Mouse (Mus musculus): Measurements from ENCODE around the gene Abhd14a.

DNA sequence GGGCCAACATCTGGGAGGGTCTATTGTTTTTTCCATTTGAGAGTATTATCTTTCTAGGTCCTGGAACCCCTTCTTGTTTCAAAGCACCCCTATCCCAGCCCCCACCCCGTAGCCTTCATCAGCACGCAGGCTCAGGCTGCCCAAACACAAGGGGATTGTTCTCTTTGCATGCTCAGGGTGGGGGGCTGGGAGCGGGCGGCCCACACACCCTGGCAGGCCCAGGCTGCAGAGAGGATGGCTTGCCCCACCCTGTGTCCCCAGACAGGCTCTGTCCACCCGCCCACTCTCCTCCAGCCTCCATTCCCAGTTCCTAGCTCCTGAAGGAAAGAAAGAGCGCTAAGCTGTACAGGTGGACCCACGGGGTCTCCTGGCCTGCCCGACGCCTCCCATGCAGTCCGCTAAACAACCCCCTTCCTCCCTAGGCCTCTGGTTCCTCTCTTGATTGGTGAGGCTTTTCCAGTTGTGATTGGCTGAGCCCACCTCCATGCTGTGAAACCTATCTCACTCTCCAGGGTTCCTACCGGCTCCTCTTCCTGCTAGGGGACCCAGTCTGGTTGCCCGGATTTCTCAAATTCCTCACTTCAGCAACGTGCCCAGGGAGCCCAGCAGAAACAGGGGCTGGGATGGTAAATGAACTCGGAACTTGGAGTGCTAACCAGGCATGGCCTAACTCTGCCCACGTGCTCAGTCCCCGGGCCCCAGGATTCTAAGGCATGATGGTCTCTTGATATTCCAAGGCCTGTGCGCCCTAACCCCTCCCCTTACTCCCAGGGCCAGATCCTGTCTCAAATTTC, 7.6 kb upstream of the Abhd14a start:
- TF ChIP-seq CTCF (IDR thresholded peaks at IDR 0.05; ENCODE audit: borderline replicate concordance, insufficient read depth, low read depth, low read length) (no peak), POLR2A (IDR thresholded peaks at IDR 0.05; ENCODE audit: borderline replicate concordance, insufficient read depth, low read length) (no peak)
